Mouse (Mus musculus) adrenal gland, adult 8-10 months (tissue): ENCODE measurements at regions not wholly inside any gene's neighbourhood (a gene's known extent, or its start where the extent isn't known, plus 50 kb on each side); places are given as distances from the start of the nearest gene placed in this dataset.

Experiments used
- DNase-seq: peaks from one replicate; pipeline ENCODE4 v3.0.0; 2022

- DNase-seq, result no peak
Measured at GRCm38 (mm10) chr4:22998994-22999393, 510.8 kb upstream of the Pou3f2 start.

- DNase-seq, result no peak
Measured at GRCm38 (mm10) chr4:22997198-22997985, 509.2 kb upstream of the Pou3f2 start.

GRCm38 (mm10) chr4:22986763-22987468 is 498.8 kb upstream of the Pou3f2 start:
- DNase-seq, result no peak

GRCm38 (mm10) chr4:22973585-22974116 is 485.5 kb upstream of the Pou3f2 start:
- DNase-seq, result no peak

GRCm38 (mm10) chr4:22972784-22973584 is 484.8 kb upstream of the Pou3f2 start:
- no peak for DNase-seq

GRCm38 (mm10) chr4:22971127-22971526 is 483.0 kb upstream of the Pou3f2 start:
- no peak for DNase-seq

GRCm38 (mm10) chr4:22970495-22970894 is 482.3 kb upstream of the Pou3f2 start:
- no peak for DNase-seq

GRCm38 (mm10) chr4:22949422-22949821 is 461.3 kb upstream of the Pou3f2 start:
- DNase-seq, result no peak

GRCm38 (mm10) chr4:22948880-22949279 is 460.7 kb upstream of the Pou3f2 start:
- no peak for DNase-seq

- DNase-seq, result peak; percentile 1
Measured at GRCm38 (mm10) chr4:22946788-22947406, 458.7 kb upstream of the Pou3f2 start.

GRCm38 (mm10) chr4:22938302-22938701 is 450.1 kb upstream of the Pou3f2 start:
- peak; percentile 9 for DNase-seq

GRCm38 (mm10) chr4:22924181-22924580 is 436.0 kb upstream of the Pou3f2 start:
- no peak for DNase-seq

GRCm38 (mm10) chr4:22914886-22915285 is 426.7 kb upstream of the Pou3f2 start:
- no peak for DNase-seq

- no peak for DNase-seq
Measured at GRCm38 (mm10) chr4:22892694-22893046, 404.5 kb upstream of the Pou3f2 start.

GRCm38 (mm10) chr4:22891974-22892693 is 404.0 kb upstream of the Pou3f2 start:
- no peak for DNase-seq

GRCm38 (mm10) chr4:22880692-22881091 is 392.5 kb upstream of the Pou3f2 start:
- DNase-seq, result no peak

- no peak for DNase-seq
Measured at GRCm38 (mm10) chr4:22875392-22875791, 387.2 kb upstream of the Pou3f2 start.

GRCm38 (mm10) chr4:22836124-22836445 is 347.9 kb upstream of the Pou3f2 start:
- no peak for DNase-seq

- no peak for DNase-seq
Measured at GRCm38 (mm10) chr4:22835381-22836123, 347.4 kb upstream of the Pou3f2 start.

GRCm38 (mm10) chr4:22833851-22834440 is 345.8 kb upstream of the Pou3f2 start:
- no peak for DNase-seq

- DNase-seq, result no peak
Measured at GRCm38 (mm10) chr4:22803665-22804064, 315.5 kb upstream of the Pou3f2 start.
